Mouse (Mus musculus) G1E (cell line): Measurements from ENCODE around the gene Gabpb2.

ENCODE experiments used
- CTCF ChIP-seq: IDR thresholded peaks from 2 replicates; pipeline ENCODE4 v1.5.1; 2012; ENCODE audit warnings: low read depth, low read length, inconsistent platforms, mixed read lengths
- GATA1 ChIP-seq: IDR thresholded peaks from 2 replicates; pipeline ENCODE4 v1.6.1; 2012; ENCODE audit warnings: borderline replicate concordance, low read length, inconsistent platforms, mixed read lengths
- GATA2 ChIP-seq: IDR thresholded peaks from 2 replicates; pipeline ENCODE4 v1.6.1; 2012; ENCODE audit warnings: low read depth, low read length, inconsistent platforms, borderline replicate concordance
- POLR2AphosphoS5 ChIP-seq: IDR thresholded peaks from 2 replicates; pipeline ENCODE4 v1.6.1; 2012; ENCODE audit warnings: low read depth, low read length, inconsistent platforms; ENCODE audit not compliant: insufficient replicate concordance
- TAL1 ChIP-seq: conservative IDR thresholded peaks from 2 replicates; pipeline ENCODE4 v1.6.1; 2012; ENCODE audit warnings: low read depth, low read length, inconsistent platforms, mixed read lengths

- TF ChIP-seq CTCF (no peak), GATA2 (no peak), POLR2AphosphoS5 (no peak), GATA1 (no peak), TAL1 (no peak)
These were observed 32.6 kb upstream of the Gabpb2 start for GRCm38 (mm10) chr3:95250361-95250760.
